Mouse (Mus musculus) WW6 (cell line): ENCODE results near the gene Gripap1.
"Not testable (repeated sequence)": the region's sequence is repeated elsewhere in the genome, so short reads cannot be mapped to it uniquely, and the experiment has no call there.

ENCODE experiments used
- DNase-seq: peaks from one replicate; pipeline ENCODE4 v3.0.0-alpha.2; 2013; ENCODE audit warnings: low read depth, low spot score

Gripap1 gene

DNA sequence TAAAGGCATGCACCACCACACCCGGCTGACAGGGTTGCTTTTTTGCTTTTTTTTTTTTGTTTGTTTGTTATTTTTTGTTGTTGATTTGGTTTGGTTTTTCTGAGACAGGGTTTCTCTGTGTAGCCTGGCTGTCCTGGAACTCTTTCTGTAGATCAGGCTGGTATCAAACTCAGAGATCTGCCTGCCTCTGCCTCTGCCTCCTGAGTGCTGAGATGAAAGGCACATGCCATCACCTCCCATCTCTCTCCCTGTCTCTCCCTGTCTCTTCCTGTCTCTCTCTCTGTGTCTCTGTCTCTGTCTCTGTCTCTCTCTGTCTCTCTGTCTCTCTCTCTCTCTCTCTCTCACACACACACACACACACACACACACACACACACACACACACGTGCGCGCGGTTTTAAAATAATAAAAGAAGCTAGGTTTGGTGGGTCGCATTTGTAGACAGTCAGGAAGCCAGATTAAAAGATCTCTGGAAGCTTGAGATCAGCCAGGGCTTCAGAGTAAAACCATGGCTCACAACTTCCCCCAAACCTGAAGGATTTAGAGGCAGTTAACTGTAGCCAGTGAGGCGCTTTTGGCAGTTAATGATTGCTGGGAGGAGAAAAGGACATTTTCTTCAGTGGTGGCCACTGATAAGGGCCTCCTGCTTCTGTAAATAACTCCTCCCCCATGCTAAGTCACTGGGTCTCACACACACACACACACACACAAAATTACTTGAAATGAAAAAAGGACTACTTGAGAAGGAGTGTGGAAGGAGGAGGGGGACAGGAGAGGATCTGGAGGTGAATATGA lies 10.9 kb upstream of the Gripap1 start:
- no peak for DNase-seq

DNA sequence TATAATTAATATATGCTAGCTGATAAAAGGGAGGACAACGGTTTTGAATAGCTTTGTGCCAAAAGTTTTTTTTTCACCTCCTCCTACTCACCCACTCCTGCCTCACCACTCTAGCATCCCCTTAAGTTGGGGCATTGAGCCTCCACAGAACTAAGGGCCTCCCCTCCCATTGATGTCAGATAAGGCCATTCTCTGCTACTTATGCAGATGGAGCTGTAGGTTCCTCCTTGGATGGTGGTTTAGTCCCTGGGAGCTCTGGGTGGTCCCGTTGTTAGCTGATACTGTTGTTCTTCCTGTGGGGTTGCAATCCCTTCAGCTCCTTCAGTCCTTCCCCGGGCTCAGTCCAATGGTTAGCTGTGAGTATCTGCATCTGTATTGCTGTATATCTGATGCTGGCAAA lies 10.3 kb upstream of the Gripap1 start:
- no peak for DNase-seq

DNA sequence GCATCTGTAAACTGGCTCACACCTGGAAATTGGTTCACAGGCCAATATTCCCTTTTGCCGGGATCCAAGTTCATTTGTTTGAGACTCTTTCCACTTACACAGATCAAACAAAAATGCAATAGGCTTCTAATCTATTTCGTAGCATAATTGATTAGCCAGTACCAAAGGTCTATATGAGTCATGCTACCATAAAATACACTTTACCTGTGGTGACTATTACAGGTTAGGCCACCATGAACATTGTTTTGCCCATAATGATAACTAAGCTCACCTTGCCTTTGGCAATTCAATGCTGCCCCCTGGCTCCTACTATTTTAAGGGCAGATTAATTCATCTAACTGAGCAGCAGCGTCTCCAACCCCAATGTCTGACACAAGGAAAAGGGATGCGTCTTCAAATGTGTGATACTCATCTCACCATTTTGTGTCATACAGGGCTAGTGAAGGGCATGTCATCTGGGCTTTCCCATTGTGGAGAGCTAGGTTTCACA lies 6.9 kb upstream of the Gripap1 start:
- DNase-seq: no peak

DNA sequence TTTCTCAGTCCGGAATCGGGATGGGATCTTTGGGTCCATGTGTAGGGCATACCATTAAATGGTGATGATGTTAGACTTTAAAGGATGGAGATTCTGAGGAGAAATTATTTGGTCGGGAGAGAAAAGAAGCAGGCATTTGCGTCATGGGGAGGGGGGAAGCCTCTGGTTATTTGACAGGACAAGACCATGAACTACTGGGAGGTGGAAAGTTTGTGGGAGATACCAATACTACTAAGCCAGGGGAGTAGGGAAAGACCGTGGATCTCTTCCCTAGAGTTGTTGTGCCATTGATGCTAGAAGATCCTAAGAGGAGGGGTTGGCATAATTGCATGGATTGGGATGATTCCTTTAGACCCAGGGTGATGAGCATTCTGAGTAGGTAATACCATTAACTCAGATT lies 744 bp downstream of the Gripap1 start:
- no peak for DNase-seq

DNA sequence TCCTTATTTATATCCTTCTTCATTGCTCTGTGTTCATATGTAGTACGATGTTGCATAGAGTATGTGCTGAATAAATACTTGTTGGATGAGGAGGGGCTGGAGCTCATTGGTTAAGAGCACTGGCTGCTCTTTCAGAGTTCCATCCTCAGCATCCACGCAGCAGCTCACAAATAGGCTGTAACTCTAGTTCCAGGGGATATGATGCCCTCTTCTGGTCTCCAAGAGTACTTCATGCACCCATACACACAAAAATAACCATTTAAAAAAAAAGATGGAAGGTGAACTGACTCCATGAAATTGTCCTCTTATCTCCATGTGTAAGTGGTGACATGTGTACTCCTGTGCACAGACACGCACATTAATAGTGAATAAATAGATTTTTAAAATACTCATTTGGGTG lies 3.8 kb downstream of the Gripap1 start:
- DNase-seq: no peak

DNA sequence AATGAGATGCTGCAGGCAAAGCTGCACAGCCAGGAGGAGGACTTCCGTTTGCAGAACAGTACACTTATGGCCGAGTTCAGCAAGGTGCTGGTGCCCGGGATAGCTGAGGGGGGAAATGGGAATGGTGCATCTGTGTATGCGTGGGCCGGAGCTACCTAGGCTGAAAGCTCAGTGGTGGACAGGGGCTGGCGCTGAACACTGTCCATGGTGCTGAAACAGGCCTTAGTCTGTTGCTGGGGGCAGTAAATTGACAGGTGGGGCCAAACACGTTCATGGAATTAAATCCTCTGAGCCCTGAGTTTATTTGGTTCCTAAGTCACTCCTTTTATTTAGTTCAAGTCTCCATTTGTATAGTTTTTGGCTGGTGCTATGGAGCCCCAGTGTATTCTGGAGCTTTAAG lies 5.5 kb downstream of the Gripap1 start:
- DNase-seq: no peak

DNA sequence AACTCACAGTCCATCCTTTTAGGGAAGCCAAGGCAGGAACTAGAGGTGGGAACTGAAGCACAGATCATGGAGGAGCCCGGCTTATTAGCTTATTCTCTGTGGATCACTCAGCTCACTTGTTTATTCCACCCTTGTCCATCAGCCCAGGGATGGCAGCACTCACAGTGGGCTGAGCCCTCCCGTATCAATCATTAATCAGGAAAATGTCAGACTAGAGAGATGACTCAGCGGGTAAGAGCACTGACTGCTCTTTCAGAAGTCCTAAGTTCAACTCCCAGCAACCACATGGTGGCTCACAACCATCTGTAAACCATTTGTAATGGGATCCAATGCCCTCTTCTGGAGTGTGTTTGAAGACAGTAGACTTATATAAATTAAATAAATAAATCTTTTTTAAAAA lies 7.8 kb downstream of the Gripap1 start:
- no peak for DNase-seq

DNA sequence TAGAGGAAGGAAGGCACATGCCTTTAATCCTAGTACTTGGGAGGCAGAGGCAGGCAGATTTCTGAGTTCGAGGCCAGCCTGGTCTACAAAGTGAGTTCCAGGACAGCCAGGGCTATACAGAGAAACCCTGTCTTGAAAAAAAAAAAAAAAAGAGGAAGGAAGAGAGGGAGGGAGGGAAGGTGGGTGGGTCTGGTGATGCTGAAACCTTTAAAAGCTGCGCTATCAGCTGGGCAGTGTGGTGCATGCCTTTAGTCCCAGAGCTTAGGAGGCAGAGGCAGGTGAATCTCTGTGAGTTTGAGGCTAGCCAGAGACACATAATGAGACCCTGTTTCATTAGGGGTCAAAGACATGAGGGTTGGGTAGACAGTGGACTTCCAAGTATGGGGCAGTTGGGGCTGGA lies 12.6 kb downstream of the Gripap1 start:
- DNase-seq: not testable (repeated sequence)

DNA sequence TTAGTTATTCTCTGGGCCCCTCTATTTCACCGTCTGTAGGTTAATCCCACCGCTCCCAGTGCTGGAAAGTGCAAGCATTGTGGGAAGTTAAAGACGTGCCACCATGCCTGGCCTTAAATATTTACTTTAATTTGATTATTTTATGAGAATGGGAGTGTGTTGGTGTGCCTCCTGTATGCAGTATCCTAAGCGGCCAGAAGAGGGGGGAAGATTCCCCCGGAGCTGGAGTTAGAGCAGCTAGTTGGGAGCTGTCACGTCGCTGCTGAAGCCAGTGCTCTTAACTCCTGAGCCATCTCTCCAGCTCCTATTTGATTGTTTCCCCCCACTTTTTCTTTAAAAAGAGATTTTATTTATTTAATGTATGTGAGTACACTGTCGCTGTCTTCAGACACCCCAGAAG lies 25.5 kb downstream of the Gripap1 start:
- DNase-seq: not testable (repeated sequence)

DNA sequence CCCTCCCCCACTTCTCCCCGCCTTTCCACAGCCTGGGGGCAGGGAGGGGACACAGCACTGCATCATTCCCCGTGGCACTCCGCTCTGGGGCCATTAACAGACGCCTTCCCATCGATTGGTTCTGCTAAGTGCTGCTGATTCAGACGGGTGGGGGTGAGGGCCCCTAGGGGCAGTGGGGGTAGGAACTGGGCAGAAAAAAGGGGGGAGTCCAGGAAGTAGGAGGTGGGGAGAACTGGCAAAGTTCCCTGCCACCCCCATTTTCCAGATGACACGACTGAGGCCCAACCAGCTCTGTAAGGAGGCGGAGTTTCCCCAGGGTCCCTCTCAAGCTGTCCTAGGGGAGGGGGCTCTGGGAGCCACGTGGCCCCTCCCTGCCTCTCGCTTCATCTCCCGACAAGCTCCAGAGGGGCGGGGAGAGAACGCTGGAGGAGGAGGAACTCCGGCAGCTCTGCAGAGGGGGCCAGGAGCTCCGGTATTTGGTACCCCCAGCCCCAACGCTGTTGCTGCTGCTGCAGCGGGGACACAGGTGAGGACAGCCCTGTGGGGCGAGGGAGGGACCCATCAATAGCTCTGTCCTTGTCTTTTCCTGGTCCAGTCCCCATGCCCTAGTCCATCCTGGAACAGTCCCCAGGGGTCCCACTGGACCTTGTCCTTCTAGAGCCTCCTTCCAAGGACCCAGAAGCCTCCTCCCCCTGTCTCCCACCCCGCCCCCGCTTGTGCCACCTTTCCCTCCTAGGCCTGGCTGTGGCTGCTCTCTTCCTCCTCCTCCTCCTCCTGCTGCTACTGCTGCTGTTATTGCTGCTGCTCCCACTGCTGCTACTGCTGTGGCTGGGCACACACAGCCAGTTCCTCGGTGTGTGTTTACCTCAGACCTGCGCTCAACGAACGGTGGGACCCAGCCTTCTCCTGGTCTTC lies 32.6 kb downstream of the Gripap1 start, which contains the start of gene Kcnd1:
Gene Kcnd1, plus strand, starts transcription at position 425 of the 915 bp plus-strand sequence.
- no peak for DNase-seq

DNA sequence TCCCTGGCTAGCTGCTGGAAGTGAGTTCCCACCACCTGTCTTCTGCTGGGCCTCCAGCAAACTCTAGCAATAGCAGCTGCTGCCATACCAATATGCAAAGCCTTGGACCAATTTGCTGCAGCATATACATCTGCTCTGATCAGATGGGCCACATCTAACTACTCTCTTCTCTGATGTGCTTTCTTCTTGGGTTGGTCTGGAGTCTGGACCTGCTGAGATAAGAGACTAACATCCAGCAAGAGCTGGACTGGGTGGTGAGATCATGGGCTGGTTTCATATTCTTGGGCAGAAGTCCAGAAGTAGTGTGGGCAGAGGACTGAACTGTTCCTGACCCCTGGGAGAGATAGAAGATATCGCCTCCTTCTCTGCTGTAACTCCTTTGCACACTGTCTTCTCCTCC lies 47.6 kb downstream of the Gripap1 start:
- DNase-seq: no peak

DNA sequence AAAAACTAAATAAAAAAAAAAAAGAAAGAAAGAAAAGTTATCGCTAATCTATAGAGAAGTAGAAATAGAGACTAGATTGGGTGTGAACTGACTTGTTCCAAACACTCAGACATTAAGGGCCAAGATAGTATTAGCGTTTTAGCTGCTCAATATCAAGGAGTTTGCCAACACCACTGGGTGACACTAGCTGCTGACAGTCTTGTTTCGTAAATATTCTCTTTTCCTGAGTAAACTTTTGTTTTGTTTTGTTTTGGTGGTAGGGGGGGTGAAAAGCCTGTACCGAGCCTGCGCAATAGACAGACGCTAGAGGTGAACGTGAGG lies 51.2 kb downstream of the Gripap1 start:
- no peak for DNase-seq

DNA sequence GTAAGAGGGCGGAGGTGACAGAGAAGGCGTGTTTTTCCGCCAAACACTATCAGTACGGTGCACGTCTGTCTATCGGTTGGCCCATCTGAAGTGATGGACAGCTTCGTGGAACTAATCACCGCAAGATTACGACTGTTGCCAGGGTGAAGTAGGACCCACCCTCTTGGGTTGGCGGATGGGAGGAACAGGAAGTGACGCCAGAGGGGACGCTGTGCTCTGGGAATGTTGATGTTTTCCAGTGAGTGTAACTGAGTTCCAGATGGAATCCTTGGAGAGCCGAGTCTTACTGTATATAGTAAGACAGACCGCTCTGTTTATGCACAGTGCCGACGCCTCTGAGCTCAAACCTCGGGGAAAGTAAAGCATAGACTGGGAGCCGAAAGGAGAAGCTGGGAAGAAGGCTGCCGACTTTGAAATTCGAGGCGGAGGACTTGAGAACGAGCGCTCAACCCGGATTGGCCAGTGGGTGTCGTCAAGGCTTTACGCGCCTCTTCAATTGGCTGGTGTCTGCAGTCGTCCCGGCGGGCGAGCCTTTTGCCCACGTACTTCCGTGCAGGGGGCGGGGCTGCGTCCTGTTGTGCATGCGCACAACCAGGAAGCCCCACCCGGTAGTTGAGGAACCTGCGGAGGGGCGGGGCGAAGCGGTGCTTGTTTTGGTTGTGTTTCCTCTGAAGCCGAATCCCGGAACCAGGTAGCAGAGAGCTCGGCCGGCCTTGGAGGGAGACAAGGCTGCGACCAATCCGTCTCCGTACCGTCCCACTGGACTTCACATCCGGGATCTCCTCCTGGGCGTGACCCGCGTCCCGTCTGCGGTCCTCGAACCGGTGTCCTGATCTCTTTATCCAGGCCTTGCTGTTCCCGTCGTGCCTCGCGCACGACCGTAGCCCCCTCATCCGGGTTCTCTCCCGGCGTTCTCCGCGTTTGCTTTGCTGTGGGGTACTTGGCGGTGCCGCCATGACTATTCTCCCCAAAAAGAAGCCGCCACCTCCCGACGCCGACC lies 51.9 kb downstream of the Gripap1 start, which contains the start of gene Otud5:
Gene Otud5, plus strand, starts transcription at position 202 of the 1,000 bp plus-strand sequence.
- DNase-seq: peak; percentile 91

DNA sequence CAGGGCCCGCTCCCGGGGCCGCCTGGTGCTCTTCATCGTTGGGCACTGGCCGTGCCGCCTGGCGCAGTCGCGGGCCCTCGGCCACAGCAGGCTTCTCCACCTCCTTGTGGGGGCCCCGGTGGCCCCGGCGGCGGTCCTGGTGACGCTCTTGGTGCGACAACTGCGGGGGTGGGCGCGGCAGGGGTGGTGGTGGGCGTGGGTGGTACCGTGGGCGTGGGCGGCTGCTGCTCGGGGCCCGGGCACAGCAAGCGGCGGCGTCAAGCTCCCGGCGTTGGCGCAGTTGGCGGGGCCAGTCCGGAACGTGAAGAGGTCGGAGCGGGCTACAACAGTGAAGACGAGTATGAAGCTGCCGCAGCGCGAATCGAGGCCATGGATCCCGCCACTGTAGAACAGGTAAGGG lies 52.8 kb downstream of the Gripap1 start:
- no peak for DNase-seq

DNA sequence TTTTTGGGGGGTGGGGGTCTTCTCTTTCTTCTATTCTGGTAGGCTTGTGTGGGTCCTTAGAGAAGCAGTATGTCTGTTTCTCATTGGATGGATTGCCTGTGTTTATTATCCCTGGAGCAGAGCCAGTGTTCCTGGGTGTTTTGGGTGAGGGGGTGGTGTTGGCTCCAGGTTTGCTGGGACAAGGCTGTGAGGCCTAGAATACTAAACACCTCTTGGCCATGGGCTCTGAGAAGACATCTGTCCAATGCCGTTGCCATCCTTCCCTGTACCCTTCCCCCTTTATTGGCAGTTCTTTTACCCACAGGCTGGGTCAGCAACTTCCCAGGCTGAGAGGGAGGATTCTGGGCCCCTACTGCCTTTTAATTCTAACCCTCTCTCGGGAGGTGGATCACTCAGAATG lies 58.3 kb downstream of the Gripap1 start:
- DNase-seq: no peak

DNA sequence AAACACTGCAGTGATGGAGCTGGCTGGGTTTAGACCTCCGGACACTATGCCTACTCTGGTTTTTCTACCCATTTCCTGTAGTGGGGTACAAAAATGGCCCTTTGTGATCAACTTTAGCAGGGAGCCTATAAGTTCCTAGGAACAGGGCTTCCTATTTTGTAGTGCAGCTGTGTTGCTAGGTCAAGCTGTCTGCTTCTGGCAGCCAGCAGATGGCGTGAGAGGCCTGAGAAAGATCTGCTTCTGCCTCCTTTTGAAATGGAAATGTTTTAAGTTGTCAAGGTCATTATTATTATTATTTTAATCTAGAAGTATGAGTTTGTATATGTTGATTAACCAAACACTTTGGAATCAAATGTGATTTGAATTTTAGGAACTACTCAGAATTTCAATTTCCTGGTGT lies 65.0 kb downstream of the Gripap1 start:
- no peak for DNase-seq

DNA sequence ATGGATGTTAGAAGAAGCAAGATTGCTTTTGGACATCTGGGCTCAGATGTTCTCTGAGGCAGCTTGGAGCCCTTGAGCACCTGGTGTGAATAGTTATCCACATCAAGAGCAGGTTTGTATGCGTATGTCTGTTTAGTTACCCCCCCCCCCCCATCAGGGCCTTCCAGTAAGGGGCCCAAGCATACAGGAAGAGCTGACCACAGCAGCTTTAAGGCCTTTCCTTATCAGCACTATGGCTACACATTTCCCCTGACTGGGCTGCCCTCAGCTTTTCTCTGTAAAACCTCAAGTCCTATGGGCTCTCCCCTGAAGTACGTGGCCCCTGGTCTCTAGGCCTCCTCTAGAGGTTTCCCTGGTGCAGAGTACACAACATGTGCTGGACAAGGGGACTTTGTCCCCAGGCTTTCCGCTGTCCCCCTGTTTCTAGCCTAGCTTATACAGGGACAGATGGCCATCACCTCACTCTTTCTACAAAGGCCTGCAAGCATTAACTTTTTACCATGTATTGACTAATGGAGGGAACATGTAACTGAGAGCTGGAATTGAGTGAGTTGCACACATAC lies 69.7 kb downstream of the Gripap1 start:
- no peak for DNase-seq

DNA sequence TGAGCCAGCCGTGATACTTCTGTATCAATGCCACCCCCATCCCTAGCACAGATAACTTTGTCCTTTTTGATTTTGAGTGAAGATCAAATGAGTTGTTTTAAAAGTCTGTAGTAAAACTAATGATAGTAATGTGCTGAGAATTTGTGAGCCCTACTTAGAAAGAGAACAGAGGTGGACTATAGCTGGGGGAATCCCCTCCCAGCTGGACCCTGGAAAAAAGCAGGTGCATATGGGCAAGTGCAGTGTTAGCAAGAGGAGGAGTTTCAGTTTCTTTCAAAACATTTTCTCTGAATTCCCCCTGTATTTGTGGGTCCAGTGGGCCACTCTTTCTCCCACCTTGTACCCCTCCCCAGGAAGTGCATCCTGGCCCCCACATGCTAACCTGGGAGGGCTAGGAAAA lies 73.6 kb downstream of the Gripap1 start:
- DNase-seq: no peak

DNA sequence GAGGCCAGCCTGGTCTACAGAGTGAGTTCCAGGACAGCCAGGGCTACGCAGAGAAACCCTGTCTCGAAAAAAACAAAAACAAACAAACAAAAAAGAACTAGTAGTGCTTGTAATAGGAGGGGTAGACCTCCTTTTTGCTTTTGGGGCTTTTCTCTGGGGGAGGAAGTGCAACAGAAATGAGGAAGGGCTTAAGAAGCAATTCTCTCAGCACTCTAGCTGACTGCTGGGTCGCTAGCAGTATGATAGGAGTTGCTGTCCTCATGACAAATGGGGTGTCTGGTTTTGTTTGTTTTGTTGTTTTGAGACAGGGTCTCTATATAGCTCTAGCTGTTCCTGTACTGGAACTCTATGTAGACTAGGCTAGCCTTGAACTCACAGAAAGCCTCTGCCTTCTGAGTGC lies 75.0 kb downstream of the Gripap1 start:
- no peak for DNase-seq

DNA sequence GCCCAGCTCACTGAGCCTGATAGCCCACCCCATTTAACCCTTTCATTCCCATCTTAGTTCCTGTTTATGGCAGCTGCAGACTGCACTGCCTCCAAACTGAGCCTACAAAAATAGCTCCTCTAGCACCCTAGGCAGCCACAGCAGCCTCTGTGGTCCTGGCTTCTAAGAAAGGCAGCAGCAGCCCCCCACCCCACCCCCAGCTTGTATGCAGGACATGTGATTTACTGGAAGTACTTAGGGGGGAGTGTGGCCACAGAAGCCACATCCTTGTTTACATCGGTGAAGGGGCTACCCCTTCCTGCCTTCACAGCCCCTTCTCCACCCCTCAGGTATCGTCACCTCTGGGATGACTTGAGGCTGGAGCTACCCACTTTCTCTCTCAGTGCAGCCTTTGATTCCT lies 75.8 kb downstream of the Gripap1 start:
- DNase-seq: no peak

DNA sequence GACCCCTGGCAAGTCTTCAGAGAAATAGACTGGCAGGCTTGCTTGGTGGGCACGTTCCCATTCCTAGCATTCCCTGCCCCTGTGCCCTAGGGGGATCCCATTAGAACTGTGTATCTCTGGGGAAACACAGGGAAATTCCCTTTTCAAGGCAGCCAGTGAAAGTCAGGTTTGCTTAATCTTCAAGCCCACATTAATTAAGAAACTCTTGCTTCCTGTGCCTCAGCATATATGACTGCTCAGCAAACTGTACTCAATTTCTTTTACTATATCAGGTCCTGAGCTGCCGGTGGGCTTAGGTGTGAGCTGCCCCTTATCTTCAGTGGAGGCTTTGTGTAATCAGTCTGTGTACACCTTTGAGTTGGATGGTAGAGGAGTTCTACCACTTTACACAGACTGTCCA lies 76.2 kb downstream of the Gripap1 start:
- no peak for DNase-seq
